Mouse (Mus musculus): ENCODE measurements around the gene Tvp23a. TPM values are rescaled to one million over a fixed set of nuclear protein-coding genes. Genes with fewer than 3 reads are reported as not detected.

Tvp23a gene
- polyA plus RNA-seq (2015; fragmentation: Nextera tagmentation; extraction: Ambion mirVana) = 0.47 and 0.51 TPM in 2 replicates

- H3K4me2 ChIP-seq (ENCODE audit: low read depth, low read length) = no peak within 1 kb of the TSS
- H3K9ac ChIP-seq (ENCODE audit: low read depth, low read length) = no peak within 1 kb of the TSS
- H3K27me3 ChIP-seq (ENCODE audit: control insufficient read depth, insufficient read depth, low read depth, low read length) = no peaks in the 10 kb centered on the region
- 20% methylated on average over 12 of the region's 12 CpGs for WGBS (ENCODE audit: insufficient replicate concordance)
- H3K4me1 ChIP-seq (ENCODE audit: control insufficient read depth, low read depth, low read length) = peaks cover under 1% of the 10 kb centered on the region; the same call in 1 of the 2 replicates
- ATAC-seq (ENCODE audit: low read depth) = peak; percentile 40; the same call in 1 of the 2 replicates
- no peaks in the 10 kb centered on the region for H3K9me3 ChIP-seq (replicated peaks; ENCODE audit: control insufficient read depth, low read length)
- H3K36me3 ChIP-seq (ENCODE audit: control insufficient read depth, insufficient read depth) = no peaks in the 10 kb centered on the region
- H3K27ac ChIP-seq (ENCODE audit: low read length) = no peak within 1 kb of the TSS
- H3K4me3 ChIP-seq (ENCODE audit: low read depth, low read length) = 0 out of 2 replicates have a peak within 1 kb of the TSS, but pooled peaks have one; percentile 6
Measured at GRCm38 (mm10) chr16:10447264-10447594, at the start of gene Tvp23a. Tvp23a (minus strand) TSS chr16:10447362.

GRCm38 (mm10) chr16:10495824-10496298 lies 48.7 kb upstream of the Tvp23a start:
- no peak overlapping the region for H3K4me3 ChIP-seq (ENCODE audit: low read depth, low read length)
- H3K4me2 ChIP-seq (ENCODE audit: low read depth, low read length) = no peak overlapping the region
- no peaks in the 10 kb centered on the region for H3K9me3 ChIP-seq (replicated peaks; ENCODE audit: control insufficient read depth, low read length)
- H3K36me3 ChIP-seq (ENCODE audit: control insufficient read depth, insufficient read depth) = no peaks in the 10 kb centered on the region
- no peaks in the 10 kb centered on the region for H3K27me3 ChIP-seq (ENCODE audit: control insufficient read depth, insufficient read depth, low read depth, low read length)
- no peaks in the 10 kb centered on the region for H3K4me1 ChIP-seq (ENCODE audit: control insufficient read depth, low read depth, low read length)
- H3K27ac ChIP-seq (ENCODE audit: low read length) = no peak overlapping the region
- no peak overlapping the region for H3K9ac ChIP-seq (ENCODE audit: low read depth, low read length)
- no peak for ATAC-seq (ENCODE audit: low read depth)
- 25% methylated on average over 2 of the region's 2 CpGs for WGBS (ENCODE audit: insufficient replicate concordance)

GRCm38 (mm10) chr16:10492587-10492986 lies 45.4 kb upstream of the Tvp23a start:
- no peaks in the 10 kb centered on the region for H3K4me1 ChIP-seq (ENCODE audit: control insufficient read depth, low read depth, low read length)
- H3K27me3 ChIP-seq (ENCODE audit: control insufficient read depth, insufficient read depth, low read depth, low read length) = no peaks in the 10 kb centered on the region; the same call in 1 of the 2 replicates
- H3K4me3 ChIP-seq (ENCODE audit: low read depth, low read length) = no peak overlapping the region
- no peaks in the 10 kb centered on the region for H3K36me3 ChIP-seq (ENCODE audit: control insufficient read depth, insufficient read depth)
- no peak overlapping the region for H3K9ac ChIP-seq (ENCODE audit: low read depth, low read length)
- 55% methylated on average over 3 of the region's 3 CpGs for WGBS (ENCODE audit: insufficient replicate concordance)
- no peak overlapping the region for H3K4me2 ChIP-seq (ENCODE audit: low read depth, low read length)
- no peaks in the 10 kb centered on the region for H3K9me3 ChIP-seq (replicated peaks; ENCODE audit: control insufficient read depth, low read length)
- H3K27ac ChIP-seq (ENCODE audit: low read length) = no peak overlapping the region
- no peak for ATAC-seq (ENCODE audit: low read depth)

- Histone ChIP-seq H3K27ac (ENCODE audit: low read length) (no peak overlapping the region), H3K4me3 (ENCODE audit: low read depth, low read length) (no peak overlapping the region), H3K9me3 (replicated peaks; ENCODE audit: control insufficient read depth, low read length) (no peaks in the 10 kb centered on the region), H3K9ac (ENCODE audit: low read depth, low read length) (no peak overlapping the region), H3K36me3 (ENCODE audit: control insufficient read depth, insufficient read depth) (no peaks in the 10 kb centered on the region), H3K27me3 (ENCODE audit: control insufficient read depth, insufficient read depth, low read depth, low read length) (no peaks in the 10 kb centered on the region; the same call in 1 of the 2 replicates), H3K4me2 (ENCODE audit: low read depth, low read length) (no peak overlapping the region), H3K4me1 (ENCODE audit: control insufficient read depth, low read depth, low read length) (no peaks in the 10 kb centered on the region)
- WGBS (ENCODE audit: insufficient replicate concordance) = 56% methylated on average over 4 of the region's 4 CpGs
- ATAC-seq (ENCODE audit: low read depth) = no peak
Measured at GRCm38 (mm10) chr16:10491716-10492115, 44.6 kb upstream of the Tvp23a start.

- H3K4me3 ChIP-seq (ENCODE audit: low read depth, low read length) = no peak overlapping the region
- no peak overlapping the region for H3K9ac ChIP-seq (ENCODE audit: low read depth, low read length)
- H3K9me3 ChIP-seq (replicated peaks; ENCODE audit: control insufficient read depth, low read length) = no peaks in the 10 kb centered on the region
- no peaks in the 10 kb centered on the region for H3K4me1 ChIP-seq (ENCODE audit: control insufficient read depth, low read depth, low read length)
- H3K36me3 ChIP-seq (ENCODE audit: control insufficient read depth, insufficient read depth) = no peaks in the 10 kb centered on the region
- H3K27me3 ChIP-seq (ENCODE audit: control insufficient read depth, insufficient read depth, low read depth, low read length) = no peaks in the 10 kb centered on the region; the same call in 1 of the 2 replicates
- no peak overlapping the region for H3K27ac ChIP-seq (ENCODE audit: low read length)
- ATAC-seq (ENCODE audit: low read depth) = no peak
- H3K4me2 ChIP-seq (ENCODE audit: low read depth, low read length) = no peak overlapping the region
- 61% methylated on average over 18 of the region's 18 CpGs for WGBS (ENCODE audit: insufficient replicate concordance)
Measured at GRCm38 (mm10) chr16:10490503-10491150, 43.5 kb upstream of the Tvp23a start.

GRCm38 (mm10) chr16:10489904-10490457 lies 42.8 kb upstream of the Tvp23a start:
- 21% methylated on average over 14 of the region's 14 CpGs for WGBS (ENCODE audit: insufficient replicate concordance)
- Histone ChIP-seq H3K27ac (ENCODE audit: low read length) (no peak overlapping the region), H3K4me2 (ENCODE audit: low read depth, low read length) (peak overlapping the region; percentile 24; the same call in 1 of the 2 replicates), H3K4me3 (ENCODE audit: low read depth, low read length) (no peak overlapping the region), H3K4me1 (ENCODE audit: control insufficient read depth, low read depth, low read length) (no peaks in the 10 kb centered on the region), H3K9ac (ENCODE audit: low read depth, low read length) (no peak overlapping the region), H3K27me3 (ENCODE audit: control insufficient read depth, insufficient read depth, low read depth, low read length) (no peaks in the 10 kb centered on the region; the same call in 1 of the 2 replicates), H3K36me3 (ENCODE audit: control insufficient read depth, insufficient read depth) (no peaks in the 10 kb centered on the region), H3K9me3 (replicated peaks; ENCODE audit: control insufficient read depth, low read length) (no peaks in the 10 kb centered on the region)
- ATAC-seq (ENCODE audit: low read depth) = no peak

GRCm38 (mm10) chr16:10489483-10489882 lies 42.3 kb upstream of the Tvp23a start:
- no peaks in the 10 kb centered on the region for H3K36me3 ChIP-seq (ENCODE audit: control insufficient read depth, insufficient read depth)
- no peaks in the 10 kb centered on the region for H3K9me3 ChIP-seq (replicated peaks; ENCODE audit: control insufficient read depth, low read length)
- no peaks in the 10 kb centered on the region; the same call in 1 of the 2 replicates for H3K27me3 ChIP-seq (ENCODE audit: control insufficient read depth, insufficient read depth, low read depth, low read length)
- H3K4me3 ChIP-seq (ENCODE audit: low read depth, low read length) = no peak overlapping the region
- no peak overlapping the region for H3K27ac ChIP-seq (ENCODE audit: low read length)
- ATAC-seq (ENCODE audit: low read depth) = no peak
- 10% methylated on average over 9 of the region's 9 CpGs for WGBS (ENCODE audit: insufficient replicate concordance)
- H3K4me1 ChIP-seq (ENCODE audit: control insufficient read depth, low read depth, low read length) = no peaks in the 10 kb centered on the region
- H3K9ac ChIP-seq (ENCODE audit: low read depth, low read length) = no peak overlapping the region
- peak overlapping the region; percentile 24; the same call in 1 of the 2 replicates for H3K4me2 ChIP-seq (ENCODE audit: low read depth, low read length)

- WGBS (ENCODE audit: insufficient replicate concordance) = 57% methylated on average over 7 of the region's 7 CpGs
Measured at GRCm38 (mm10) chr16:10488769-10489481, 41.8 kb upstream of the Tvp23a start.

More at GRCm38 (mm10) chr16:10488769-10489481, 41.8 kb upstream of the Tvp23a start:
- H3K27me3 ChIP-seq (ENCODE audit: control insufficient read depth, insufficient read depth, low read depth, low read length) = no peaks in the 10 kb centered on the region; the same call in 1 of the 2 replicates
- H3K4me1 ChIP-seq (ENCODE audit: control insufficient read depth, low read depth, low read length) = no peaks in the 10 kb centered on the region
- no peak overlapping the region for H3K4me2 ChIP-seq (ENCODE audit: low read depth, low read length)
- no peak overlapping the region for H3K9ac ChIP-seq (ENCODE audit: low read depth, low read length)
- no peak overlapping the region for H3K27ac ChIP-seq (ENCODE audit: low read length)
- no peak for ATAC-seq (ENCODE audit: low read depth)
- H3K4me3 ChIP-seq (ENCODE audit: low read depth, low read length) = no peak overlapping the region
- H3K9me3 ChIP-seq (replicated peaks; ENCODE audit: control insufficient read depth, low read length) = no peaks in the 10 kb centered on the region
- H3K36me3 ChIP-seq (ENCODE audit: control insufficient read depth, insufficient read depth) = no peaks in the 10 kb centered on the region

All from liver, embryonic 16.5 days (tissue).